Mouse (Mus musculus): ENCODE data around the gene Elovl5. TPM values are rescaled to one million over a fixed set of nuclear protein-coding genes. Genes with fewer than 3 reads are reported as not detected.
"Not testable (repeated sequence)": the region's sequence is repeated elsewhere in the genome, so short reads cannot be mapped to it uniquely, and the experiment has no call there.

Gene Elovl5
- total RNA-seq, 2 experiments from 2014 or later: 5.9 to 9.3 TPM

GRCm38 (mm10) chr9:77993101-77993500, 75.9 kb downstream of the Elovl5 start:
- no peak for DNase-seq (ENCODE audit: low spot score)

- not testable (repeated sequence) for DNase-seq (ENCODE audit: low spot score)
Measured at GRCm38 (mm10) chr9:77993538-77994255, 76.5 kb downstream of the Elovl5 start.

DNA sequence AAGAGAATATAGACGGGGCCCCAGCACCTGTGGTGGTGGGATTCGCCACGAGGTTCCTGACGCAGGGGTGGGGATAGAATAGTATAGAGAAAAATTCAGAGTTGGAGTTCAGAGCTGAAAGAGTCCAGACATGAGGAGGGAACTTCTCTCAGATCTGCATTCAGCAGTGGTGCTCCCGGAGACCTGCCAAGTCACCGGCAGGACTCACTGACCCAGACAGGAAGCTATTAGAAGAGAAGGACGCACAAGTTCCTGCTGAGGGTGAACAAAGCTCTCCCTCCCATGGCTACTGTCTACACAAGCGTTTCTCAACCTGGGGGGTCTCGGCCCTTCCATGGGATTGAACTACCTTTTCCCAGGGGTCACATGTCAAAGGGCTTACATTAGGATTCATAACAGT, 78.1 kb downstream of the Elovl5 start:
- no peak for DNase-seq (ENCODE audit: low spot score)

- DNase-seq (ENCODE audit: low spot score): no peak
Measured at GRCm38 (mm10) chr9:78000586-78001500, 83.7 kb downstream of the Elovl5 start.

DNA sequence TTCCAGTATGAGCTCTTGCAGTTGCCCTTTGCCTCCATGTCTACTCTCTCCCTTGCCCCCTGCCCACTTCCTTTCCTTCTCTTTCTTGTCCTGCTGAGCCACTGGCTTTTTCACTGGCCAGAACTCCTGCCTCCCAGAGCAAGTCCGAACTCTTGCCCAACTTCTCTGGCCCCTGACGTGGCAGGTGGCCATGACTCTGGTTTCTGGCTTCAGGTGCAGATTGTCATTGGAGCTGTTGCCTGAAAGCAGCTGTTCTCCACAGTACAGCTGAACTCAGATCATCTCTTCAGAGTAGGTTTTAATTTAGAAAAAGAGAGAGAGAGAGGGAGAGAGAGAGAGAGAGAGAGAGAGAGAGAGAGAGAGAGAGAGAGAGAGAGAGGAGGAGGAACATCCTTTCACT, 86.1 kb downstream of the Elovl5 start:
- DNase-seq (ENCODE audit: low spot score): no peak

DNA sequence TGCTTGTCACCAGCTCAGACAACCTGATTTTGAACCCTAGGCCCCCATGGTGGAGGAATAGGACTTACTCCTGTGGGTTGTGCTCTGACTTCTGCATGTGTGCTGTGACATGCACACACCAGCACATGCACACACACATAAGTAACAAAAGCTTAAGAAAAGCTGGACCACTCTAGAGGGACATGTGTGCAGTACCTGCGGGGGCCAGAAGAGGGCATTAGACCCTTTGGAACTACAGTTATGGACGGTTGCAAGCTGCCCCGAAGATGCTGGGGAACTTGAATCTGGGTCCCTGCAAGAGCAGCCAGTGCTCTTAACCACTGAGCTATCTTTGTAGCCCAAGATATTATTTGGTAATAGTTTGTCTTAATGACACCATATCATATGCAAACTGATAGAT, 88.3 kb downstream of the Elovl5 start:
- DNase-seq (ENCODE audit: low spot score): no peak

DNA sequence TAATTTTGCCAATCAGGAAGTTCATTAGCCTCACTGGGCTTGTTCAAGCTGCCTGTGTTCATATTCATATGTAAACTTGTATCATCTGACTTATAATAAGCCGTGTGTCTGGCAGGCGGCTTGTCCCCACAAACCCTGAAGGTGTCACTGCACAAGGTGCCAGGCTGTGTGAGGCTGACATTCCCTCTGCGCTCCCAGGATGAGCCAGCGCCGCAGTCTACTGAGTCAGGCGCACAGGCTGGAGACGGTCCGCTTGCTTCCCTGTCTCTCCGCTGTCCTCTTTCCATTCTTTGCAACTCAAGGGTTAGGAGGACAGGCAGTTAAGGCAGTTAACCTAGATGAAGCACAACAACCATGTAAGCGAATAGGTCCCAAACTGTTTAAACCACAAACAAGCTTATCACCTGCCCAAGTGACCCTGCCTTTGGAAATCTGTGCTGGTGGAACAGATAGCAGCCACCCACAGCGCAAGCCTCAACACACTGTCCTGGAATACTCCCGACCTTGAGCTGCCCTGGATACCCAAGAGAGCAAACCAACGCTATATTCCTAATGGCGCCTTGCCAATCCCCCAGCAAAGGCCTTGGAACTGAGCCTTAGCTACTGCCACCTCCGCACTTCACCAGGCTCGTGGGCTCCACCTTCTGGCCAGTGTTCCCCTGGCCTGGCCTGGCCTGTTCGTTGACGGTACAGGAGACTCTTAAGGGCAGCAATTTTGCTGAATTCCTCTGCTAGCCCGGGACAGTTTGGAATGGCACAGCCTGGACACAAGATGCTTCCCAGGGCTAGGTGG, 89.2 kb downstream of the Elovl5 start:
- peak; percentile 76 for DNase-seq (ENCODE audit: low spot score)

DNA sequence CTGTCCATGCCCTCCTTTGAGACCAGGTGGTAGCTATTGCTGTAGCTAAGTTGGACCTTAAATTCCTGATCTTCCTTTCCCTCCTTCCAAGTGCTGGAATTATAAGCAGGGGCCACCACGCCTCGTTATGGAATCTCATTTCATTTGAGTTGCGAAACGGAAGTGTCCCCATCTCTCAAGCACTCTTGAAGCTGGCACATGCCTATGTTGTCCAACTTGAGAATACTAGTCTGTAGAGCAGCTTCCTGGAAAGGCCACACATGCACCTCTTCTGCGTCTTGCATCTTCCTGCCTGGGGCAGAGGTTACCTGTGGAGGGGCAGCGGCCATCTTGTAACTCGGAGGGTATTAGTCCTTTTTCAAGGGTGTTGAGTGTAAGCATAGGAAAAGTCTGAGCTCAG, 92.2 kb downstream of the Elovl5 start:
- no peak for DNase-seq (ENCODE audit: low spot score)

- no peak for DNase-seq (ENCODE audit: low spot score)
Measured at GRCm38 (mm10) chr9:78010187-78010586, 93.0 kb downstream of the Elovl5 start.

GRCm38 (mm10) chr9:78010707-78011106, 93.5 kb downstream of the Elovl5 start:
- DNase-seq (ENCODE audit: low spot score): no peak

DNA sequence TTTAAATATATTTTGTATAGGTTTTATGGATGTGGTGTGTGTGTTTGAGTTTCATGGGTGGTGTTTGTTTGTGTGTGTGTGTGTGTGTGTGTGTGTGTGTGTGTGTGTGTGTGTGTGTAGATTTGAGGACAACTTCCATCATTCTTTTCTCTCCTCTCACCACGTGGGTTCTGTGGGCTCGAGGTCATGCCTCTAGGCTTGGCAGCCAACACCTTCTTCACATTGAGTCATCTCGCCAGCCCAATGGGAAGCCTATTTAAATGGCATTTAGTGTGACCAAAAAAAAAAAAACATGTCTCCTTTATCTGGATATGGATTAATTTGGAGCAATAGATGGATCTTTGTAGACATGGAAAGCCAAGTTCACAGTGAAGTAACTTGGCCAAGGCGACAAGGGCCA, 94.9 kb downstream of the Elovl5 start:
- DNase-seq (ENCODE audit: low spot score): no peak

DNA sequence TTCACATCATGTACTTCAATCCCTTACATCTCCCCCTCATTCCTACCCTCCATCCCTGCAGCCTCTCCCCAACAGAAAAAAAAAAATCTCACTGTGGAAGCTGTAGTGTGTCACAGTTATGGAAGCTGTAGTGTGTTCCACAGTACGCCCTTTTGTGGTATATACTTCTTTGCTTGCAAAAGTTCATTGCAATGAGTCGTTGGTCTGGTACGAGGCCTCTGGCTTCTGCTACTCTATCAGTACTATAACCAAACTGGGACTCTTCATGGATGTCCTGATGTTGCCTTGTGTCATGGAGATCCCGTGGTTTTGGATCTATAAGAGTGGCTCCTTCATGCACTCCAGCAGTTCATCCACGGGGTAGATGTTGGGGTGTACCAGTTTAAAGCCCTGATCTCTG, 95.5 kb downstream of the Elovl5 start:
- DNase-seq (ENCODE audit: low spot score): no peak

GRCm38 (mm10) chr9:78013813-78014212, 96.6 kb downstream of the Elovl5 start:
- DNase-seq (ENCODE audit: low spot score): no peak

- DNase-seq (ENCODE audit: low spot score): no peak
Measured at GRCm38 (mm10) chr9:78015816-78016215, 98.7 kb downstream of the Elovl5 start.

- no peak for DNase-seq (ENCODE audit: low spot score)
Measured at GRCm38 (mm10) chr9:78016288-78016687, 99.1 kb downstream of the Elovl5 start.

- no peak for DNase-seq (ENCODE audit: low spot score)
Measured at GRCm38 (mm10) chr9:78021256-78021655, 104.1 kb downstream of the Elovl5 start.

DNA sequence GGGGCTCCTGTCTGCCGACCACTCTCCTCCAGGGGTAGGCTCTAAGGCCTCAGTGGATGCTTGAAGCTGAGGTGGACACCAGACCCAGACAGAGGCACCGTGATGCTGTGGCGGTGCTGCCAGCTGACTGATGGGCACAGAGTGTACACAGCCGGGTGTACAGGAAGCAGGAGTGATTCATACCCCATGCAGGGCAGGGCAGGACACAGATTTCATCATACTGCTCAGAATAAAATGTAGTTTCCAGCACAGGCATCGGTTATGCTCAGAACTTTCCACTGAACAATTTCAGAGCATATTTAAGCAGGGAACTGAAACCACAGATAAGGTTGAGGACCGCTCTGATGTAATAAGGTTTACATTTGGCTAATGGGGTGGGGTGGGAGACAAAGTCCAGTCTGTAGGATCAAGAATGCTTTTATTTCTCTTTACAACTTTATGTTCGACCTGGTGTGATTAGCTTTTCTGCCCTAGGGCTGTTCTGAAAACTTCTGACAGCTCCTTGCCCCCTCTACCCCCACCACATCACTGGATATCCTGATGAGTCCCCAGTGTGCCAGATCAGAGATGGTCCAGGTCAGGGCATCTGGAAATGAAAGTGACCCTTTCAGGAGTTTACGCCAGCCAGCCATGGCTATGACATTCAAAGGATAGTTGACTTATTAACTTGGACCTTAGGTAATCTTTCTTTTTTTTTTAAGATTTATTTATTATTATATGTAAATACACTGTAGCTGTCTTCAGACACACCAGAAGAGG, 105.2 kb downstream of the Elovl5 start:
- DNase-seq (ENCODE audit: low spot score): no peak

DNA sequence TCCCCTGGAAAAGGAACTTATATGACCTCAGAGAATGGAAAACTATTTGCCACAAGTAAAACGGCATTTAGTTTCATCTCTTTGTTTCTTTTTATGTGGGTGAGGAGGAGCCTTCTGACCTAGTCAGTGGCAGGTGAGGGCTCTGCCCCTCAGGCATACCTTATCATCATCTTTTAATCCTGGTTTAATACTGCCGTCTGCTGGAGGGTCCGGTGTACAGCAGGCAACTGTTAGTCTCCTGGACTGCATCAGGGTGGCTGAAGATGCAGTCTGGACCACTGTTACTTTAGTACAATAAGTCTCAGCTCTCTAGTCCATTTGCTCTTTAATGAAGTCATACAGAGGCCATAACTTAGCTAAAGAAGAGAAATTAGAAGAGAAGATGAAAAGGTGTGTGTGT, 107.7 kb downstream of the Elovl5 start:
- peak; percentile 21 for DNase-seq (ENCODE audit: low spot score)

- DNase-seq (ENCODE audit: low spot score): no peak
Measured at GRCm38 (mm10) chr9:78027099-78027498, 109.9 kb downstream of the Elovl5 start.

GRCm38 (mm10) chr9:78030835-78031456, 113.8 kb downstream of the Elovl5 start:
- DNase-seq (ENCODE audit: low spot score): no peak

DNA sequence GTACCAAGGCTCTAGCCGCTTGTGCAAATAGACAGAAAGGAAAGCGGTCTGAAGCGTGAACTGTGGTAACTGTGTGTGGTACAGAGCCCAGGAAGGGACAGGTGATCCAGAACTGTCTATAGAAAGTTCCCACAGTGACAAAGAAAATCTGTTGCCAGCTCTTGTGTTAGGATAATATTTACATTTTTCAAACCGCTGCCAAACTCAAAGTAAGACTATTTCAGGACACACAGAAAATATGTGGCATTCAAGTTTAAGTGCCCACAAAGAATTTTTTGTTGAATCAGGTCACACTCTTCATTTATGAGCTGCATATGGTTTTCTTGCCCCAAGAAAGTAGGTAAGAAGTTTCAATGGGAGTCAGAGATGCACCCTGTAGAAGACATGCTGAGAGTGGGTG, 115.8 kb downstream of the Elovl5 start:
- no peak for DNase-seq (ENCODE audit: low spot score)

Measured in gastrocnemius, adult 18-20 months (tissue).